Mouse (Mus musculus): ENCODE measurements around the gene Klrc2.
"Not testable (repeated sequence)": the region's sequence is repeated elsewhere in the genome, so short reads cannot be mapped to it uniquely, and the experiment has no call there.

The Klrc2 gene

GRCm38 (mm10) chr6:129660589-129660988, at the start of gene Klrc2:
Gene Klrc2 (minus strand): TSS chr6:129660689.
- not testable (repeated sequence) for DNase-seq (ENCODE audit: low read depth, low spot score)

GRCm38 (mm10) chr6:129691436-129691835, 30.9 kb upstream of the Klrc2 start:
- DNase-seq (ENCODE audit: low read depth, low spot score) = not testable (repeated sequence)

- no peak for DNase-seq (ENCODE audit: low read depth, low spot score)
These were observed 19.9 kb upstream of the Klrc2 start for GRCm38 (mm10) chr6:129680379-129680778.

GRCm38 (mm10) chr6:129678873-129679272, 18.4 kb upstream of the Klrc2 start, which contains the start of gene Klrc1:
Gene Klrc1 (minus strand): TSS chr6:129678973.
- DNase-seq (ENCODE audit: low read depth, low spot score) = no peak

GRCm38 (mm10) chr6:129661301-129661700, 812 bp upstream of the Klrc2 start:
- DNase-seq (ENCODE audit: low read depth, low spot score) = not testable (repeated sequence)

- DNase-seq (ENCODE audit: low read depth, low spot score) = not testable (repeated sequence)
These were observed 16.4 kb downstream of the Klrc2 start for GRCm38 (mm10) chr6:129644054-129644453.

- DNase-seq (ENCODE audit: low read depth, low spot score) = not testable (repeated sequence)
These were observed 17.3 kb downstream of the Klrc2 start, which contains the start of gene Klrc3 for GRCm38 (mm10) chr6:129643237-129643636. Gene Klrc3 (minus strand): TSS chr6:129643337.

GRCm38 (mm10) chr6:129631046-129631445, 29.4 kb downstream of the Klrc2 start:
- DNase-seq (ENCODE audit: low read depth, low spot score) = not testable (repeated sequence)

- no peak for DNase-seq (ENCODE audit: low read depth, low spot score)
These were observed 36.8 kb downstream of the Klrc2 start, which contains the start of gene Klrk1 for GRCm38 (mm10) chr6:129623735-129624134. Gene Klrk1 (minus strand): TSS chr6:129623864.

- DNase-seq (ENCODE audit: low read depth, low spot score) = no peak
These were observed 52.1 kb downstream of the Klrc2 start for GRCm38 (mm10) chr6:129608372-129608771.
